Mouse (Mus musculus): ENCODE measurements at regions not wholly inside any gene's neighbourhood (a gene's known extent, or its start where the extent isn't known, plus 50 kb on each side); places are given as distances from the start of the nearest gene placed in this dataset.
"Not testable (repeated sequence)": the region's sequence is repeated elsewhere in the genome, so short reads cannot be mapped to it uniquely, and the experiment has no call there.

- DNase-seq (ENCODE audit: low read depth), result no peak
Observed at GRCm38 (mm10) chr16:12700088-12700487, 409.4 kb upstream of the Ercc4 start.

DNA sequence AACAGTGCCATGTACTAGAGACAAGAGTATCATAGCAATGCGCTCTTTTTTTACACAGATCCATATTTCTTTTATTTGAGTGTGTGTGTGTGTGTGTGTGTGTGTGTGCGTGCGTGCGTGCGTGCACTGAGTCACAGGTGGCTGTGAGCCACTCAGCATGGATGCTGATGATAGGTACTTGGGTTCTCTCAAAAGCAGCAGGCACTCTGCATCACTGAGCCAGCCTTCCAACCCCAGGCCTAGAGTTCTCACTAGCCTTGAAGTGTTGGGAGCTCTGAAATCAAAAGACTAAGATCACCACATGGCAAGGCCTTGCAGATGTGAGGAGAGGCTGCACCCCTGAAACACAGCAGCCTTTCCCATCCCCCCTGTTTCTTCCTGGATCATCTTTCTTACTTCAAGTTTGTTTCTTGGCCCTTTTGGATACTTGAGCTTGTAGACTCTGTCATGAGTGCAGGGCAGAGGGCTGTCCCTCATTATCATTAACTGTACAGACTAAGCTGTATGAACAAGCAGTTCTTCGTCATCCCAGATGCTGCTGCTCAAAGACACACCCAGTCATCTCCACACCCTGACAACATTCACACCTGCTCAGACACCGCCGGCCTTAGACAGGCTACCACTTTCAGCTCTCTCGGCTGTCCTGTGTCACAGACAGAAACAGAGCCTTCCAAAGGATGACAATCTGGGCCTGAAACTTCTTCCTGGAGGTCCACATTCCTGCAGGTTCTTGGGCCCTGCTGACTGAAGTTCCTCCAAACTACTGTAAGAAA is 405.5 kb upstream of the Ercc4 start:
- no peak for DNase-seq (ENCODE audit: low read depth)

- no peak for DNase-seq (ENCODE audit: low read depth)
Observed at GRCm38 (mm10) chr16:12706907-12707306, 402.6 kb upstream of the Ercc4 start.

DNA sequence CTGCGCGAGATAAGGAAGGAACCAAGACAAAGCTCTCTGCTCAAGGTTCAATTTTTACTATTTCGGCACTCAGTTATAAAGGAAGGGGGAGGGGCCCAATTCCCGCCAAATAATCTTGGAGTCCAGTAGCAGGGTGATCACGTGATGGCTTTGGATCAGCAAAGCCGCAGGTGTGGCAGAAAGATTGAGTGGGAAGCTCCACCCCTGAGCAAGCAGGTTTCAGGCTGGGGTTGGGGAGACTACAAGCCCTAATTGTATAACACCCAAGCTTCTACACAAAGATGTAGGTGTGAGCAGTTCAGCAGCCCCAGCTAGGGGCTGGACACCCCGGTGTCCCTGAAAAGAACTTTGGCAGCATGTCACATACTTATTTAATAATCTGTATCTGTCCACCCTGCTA is 388.1 kb upstream of the Ercc4 start:
- not testable (repeated sequence) for DNase-seq (ENCODE audit: low read depth)

- DNase-seq (ENCODE audit: low read depth), result no peak
Observed at GRCm38 (mm10) chr16:12726043-12726442, 383.4 kb upstream of the Ercc4 start.

DNA sequence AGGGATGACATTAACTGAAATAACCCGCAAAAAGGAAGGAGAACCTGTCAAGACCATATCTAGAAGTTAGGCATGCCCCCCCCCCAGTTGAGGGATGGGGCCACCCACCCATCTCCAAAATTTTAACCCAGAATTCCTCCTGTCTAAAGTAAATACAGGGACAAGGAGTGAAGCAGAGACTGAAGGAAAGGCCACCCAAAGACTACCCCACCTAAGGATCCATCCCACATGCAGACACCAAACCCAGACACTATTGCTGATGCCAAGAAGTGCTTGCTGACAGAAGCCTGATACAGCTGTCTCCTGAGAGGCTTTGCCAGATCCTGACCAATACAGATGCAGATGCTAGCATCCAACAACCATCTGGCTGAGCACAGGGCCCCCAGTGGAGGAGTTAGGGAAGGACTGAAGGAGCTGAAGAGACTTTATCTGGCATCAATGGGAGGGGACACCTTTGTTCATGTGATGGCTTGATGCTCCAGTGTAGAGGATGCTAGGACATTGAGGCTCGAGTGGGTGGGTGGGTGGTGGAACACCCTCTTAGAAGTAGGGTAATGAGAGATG is 379.2 kb upstream of the Ercc4 start:
- not testable (repeated sequence) for DNase-seq (ENCODE audit: low read depth)

DNA sequence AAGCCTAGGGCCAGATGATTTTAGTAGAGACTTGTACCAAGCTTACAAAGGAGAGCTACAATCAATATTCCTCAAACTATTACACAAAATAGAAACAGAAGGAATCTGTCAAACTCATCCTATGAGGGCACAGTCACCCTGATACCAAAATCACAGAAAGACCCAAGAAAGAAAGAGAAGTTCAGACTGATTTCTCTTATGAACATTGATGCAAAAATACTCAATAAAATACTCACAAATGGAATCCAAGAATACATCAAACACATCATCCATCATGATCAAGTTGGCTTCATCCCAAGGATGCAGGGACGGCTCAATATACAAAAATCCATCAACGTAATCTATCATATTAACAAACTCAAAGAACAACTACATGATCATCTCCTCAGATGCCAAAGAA is 377.9 kb upstream of the Ercc4 start:
- no peak for DNase-seq (ENCODE audit: low read depth)

- DNase-seq (ENCODE audit: low read depth), result no peak
Observed at GRCm38 (mm10) chr16:12742472-12742871, 367.0 kb upstream of the Ercc4 start.

DNA sequence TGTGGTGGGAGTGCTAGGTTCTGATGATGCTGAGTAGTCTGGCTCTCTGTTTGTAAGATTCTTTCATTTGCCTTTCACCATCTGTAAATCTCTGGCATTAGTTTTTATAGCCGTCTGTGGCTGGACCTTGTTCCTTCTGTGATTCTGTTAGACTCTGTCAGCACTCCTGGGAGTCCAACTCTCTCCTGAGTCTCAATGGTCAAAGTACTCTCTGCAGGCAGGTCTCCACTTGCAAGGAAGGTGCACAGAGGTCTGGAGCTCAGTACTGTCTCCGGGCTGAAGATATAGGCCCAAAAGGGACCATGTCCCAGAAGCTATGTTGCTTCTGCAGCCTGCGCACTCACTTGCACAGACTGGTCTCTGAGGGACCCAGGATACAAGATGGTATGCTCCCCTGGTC is 356.3 kb upstream of the Ercc4 start:
- DNase-seq (ENCODE audit: low read depth), result no peak

DNA sequence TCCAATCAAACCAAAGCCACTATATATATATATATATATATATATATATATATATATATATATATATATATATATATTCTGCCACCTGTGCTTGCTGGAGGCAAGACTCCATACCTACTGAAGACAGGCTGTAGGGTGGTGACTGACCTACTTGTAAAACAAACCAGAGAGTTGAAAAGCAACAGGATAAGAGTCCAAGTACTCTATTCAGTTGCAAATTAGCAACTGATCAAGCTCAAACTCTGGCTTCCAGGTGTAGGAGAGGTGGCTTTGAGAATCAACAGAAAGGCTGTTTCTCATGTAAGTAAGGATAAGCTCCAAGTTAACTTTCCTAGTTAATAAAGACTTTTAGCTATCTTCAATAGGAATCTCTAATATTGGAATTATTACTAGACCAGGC is 355.1 kb upstream of the Ercc4 start:
- DNase-seq (ENCODE audit: low read depth), result no peak

DNA sequence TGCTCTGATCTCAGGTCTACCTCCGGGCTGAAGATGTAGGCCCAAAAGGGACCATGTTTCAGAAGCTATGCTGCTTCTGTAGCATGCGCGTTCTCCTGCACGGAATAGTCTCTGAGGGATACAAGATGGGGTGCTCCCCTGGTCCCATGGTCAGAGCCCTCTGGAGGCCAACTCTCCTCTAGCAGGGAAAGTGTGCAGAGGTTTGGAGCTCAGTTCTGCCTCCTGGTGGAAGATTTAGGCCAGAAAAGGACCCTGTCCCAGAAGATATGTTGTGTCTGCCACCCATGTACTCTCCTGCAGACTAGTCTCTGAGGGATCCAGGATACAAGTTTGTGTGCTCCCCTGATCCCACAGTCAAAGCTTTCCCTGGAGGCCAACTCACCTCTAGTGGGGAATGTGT is 350.9 kb upstream of the Ercc4 start:
- DNase-seq (ENCODE audit: low read depth), result no peak

- no peak for DNase-seq (ENCODE audit: low read depth)
Observed at GRCm38 (mm10) chr16:12764166-12764565, 345.3 kb upstream of the Ercc4 start.

- no peak for DNase-seq (ENCODE audit: low read depth)
Observed at GRCm38 (mm10) chr16:12764608-12765007, 344.9 kb upstream of the Ercc4 start.

- DNase-seq (ENCODE audit: low read depth), result no peak
Observed at GRCm38 (mm10) chr16:12766846-12767245, 342.6 kb upstream of the Ercc4 start.

DNA sequence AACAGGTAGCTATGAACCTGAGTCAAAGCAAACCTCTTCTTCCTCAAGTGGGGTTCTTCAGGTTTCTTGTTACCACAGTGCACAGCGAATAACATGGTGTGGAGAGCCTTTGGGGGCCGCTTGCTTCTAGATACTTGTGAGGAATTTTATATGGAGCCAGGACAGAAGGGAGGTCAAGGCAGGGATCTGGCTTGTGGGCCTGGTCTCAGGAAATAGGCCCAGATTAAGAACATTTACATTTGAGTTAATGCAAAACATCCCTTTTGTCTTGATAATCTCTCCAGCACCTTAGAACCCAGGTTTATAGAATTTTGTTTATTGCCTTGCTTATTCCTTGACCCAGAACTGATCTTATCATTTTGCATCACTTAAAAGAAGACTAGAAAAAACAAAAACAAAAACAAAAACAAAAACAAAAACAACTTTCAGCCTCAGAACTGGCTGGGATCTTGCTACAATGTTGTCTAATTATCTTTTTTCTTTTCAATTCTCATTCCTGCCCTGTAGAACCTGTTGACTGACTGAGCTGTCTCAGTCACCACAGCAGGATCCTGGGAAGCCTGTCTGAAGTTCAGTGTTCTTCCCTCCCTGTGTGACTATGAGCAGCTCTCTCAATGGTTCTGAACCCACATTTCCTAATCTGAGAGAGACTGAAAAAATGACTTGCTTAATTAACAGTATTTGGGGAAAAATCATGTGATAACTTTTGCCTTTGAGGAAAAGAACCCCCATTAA is 341.2 kb upstream of the Ercc4 start:
- no peak for DNase-seq (ENCODE audit: low read depth)

DNA sequence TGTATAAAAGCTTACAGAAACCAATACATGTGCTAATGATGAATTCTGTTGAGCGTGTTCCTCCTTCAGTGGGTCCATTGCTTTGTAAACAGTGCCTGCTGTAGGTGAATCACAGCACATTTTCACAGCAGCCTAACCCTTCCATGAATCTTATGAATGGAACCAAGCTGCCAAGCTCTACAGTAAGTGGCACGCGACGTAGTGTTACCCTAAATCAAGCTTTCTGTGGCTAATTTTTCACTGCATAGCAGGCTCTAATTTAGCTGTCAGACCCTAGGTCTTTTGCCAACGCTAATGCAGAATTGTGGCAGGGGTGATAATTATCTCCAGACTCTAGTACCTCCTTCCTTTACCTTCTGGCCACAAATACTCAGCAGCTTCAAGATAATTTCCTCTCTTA is 339.0 kb upstream of the Ercc4 start:
- no peak for DNase-seq (ENCODE audit: low read depth)

DNA sequence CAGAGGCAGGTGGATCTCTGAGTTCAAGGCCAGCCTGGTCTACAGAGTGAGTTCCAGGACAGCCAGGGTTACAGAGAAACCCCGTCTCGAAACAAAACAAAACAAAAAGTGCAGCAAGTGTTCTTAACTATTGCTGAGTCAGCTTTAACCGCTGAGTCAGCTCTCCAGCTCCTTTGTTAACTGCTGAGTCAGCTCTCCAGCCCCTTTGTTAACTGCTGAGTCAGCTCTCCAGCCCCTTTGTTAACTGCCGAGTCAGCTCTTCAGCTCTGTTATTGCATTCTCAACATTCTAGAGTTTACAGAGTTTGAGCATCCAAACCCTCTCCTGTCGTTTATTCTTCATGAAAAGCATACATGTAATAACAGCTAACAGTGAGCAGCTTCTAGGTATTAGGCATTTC is 336.9 kb upstream of the Ercc4 start:
- DNase-seq (ENCODE audit: low read depth), result no peak

DNA sequence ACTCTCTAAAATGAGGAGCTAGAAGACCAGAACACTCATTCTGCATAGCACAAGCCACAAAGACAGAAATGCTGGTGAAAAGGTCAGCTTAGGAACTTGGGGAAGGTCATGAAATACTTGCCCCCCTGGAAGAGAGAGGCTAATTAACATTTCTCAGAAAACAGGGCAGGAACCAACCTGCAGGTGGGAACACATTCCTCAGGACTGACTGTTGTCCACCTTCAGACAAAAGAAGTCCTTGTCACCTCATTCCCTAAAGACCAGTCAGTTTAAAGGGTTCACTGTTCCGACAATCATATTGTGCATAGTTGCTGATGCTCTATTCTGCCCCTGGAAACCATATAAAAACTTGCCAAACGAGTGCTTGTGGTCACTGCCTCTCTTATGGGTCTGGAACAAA is 333.6 kb upstream of the Ercc4 start:
- no peak for DNase-seq (ENCODE audit: low read depth)

GRCm38 (mm10) chr16:12779079-12779478 is 330.4 kb upstream of the Ercc4 start:
- DNase-seq (ENCODE audit: low read depth), result no peak

- no peak for DNase-seq (ENCODE audit: low read depth)
Observed at GRCm38 (mm10) chr16:12780635-12781034, 328.8 kb upstream of the Ercc4 start.

GRCm38 (mm10) chr16:12785828-12786227 is 323.7 kb upstream of the Ercc4 start:
- DNase-seq (ENCODE audit: low read depth), result no peak

DNA sequence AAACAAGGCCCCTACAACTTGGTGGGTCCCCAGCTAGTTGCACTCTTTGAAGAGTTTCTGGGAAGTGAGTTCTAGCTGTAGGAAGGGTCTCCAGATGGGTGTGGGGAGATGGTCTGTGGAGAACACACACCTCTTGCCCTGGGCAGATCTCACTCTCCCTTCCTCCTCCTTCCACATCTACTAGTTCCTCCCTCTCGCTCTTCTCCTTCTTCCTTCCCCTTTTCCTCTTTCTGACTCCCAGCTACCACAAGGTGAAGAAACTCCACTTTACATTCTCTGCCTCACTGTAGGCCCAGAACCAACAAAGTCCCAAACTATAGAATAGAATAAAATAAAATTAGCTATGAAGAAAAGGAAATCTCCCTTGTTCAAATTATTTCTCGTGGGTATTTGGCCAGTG is 311.0 kb upstream of the Ercc4 start:
- no peak for DNase-seq (ENCODE audit: low read depth)

DNA sequence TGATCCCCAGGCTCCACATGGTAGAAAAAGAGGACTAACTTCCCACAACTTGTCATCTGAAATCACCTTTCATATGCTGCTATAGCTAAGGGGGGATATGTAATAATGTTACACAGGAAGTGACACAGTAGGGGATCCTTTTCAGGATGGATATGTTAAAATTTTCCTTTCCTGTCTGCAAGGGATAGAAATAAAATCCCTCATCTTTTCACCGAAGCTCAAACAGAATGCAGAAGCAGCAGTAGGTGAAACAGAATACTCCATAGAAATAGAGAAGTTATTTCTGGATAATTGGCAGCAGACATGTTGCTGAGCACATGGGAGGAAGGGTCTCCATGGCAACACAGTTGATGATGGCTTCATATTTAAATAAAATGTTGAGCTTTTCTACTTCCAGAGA is 309.3 kb upstream of the Ercc4 start:
- DNase-seq (ENCODE audit: low read depth), result no peak

All from c-Kit-positive CD71-positive TER-119-negative erythroid progenitor cells, embryonic 14.5 days (primary cell).